Mouse (Mus musculus): ENCODE measurements around the gene Tubg1. TPM values are rescaled to one million over a fixed set of nuclear protein-coding genes. Genes with fewer than 3 reads are reported as not detected.
"Not testable (repeated sequence)": the region's sequence is repeated elsewhere in the genome, so short reads cannot be mapped to it uniquely, and the experiment has no call there.

Gene Tubg1
- polyA plus RNA-seq, 1 experiment from 2014 or later, result 145 TPM

DNA sequence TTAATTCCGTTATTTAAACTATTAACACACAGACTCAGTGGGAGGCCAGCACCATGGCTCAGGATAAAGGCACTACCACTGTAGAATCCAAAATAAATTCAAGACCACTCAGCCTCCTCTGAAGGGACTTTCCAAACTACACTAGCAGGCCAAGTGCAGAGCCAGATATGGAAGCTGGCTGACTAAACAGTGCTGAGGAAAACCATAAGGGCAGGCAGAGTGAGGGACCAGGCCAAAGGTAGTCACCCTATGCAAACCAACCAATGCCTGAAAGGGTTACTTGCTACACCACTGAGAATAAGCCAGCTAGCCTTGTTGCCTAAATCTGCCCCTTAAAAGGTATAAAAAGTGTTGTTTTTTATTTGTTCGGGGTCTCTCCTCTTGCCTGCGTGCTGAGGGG lies 7.6 kb upstream of the Tubg1 start:
- Histone ChIP-seq H3K4me1 (0 out of 2 replicates have a peak, but pooled peaks cover 2% of the 10 kb centered on the region), H3K4me3 (no peak overlapping the region), H3K27me3 (ENCODE audit: low read depth, poor library complexity, severe bottlenecking) (no peaks in the 10 kb centered on the region), H3K36me3 (peaks cover 53% of the 10 kb centered on the region), H3K9me3 (replicated peaks) (no peaks in the 10 kb centered on the region), H3K27ac (no peak overlapping the region)
- WGBS, result 93% methylated on average over 3 of the region's 3 CpGs
- no peak for DNase-seq (ENCODE audit: low spot score)

DNA sequence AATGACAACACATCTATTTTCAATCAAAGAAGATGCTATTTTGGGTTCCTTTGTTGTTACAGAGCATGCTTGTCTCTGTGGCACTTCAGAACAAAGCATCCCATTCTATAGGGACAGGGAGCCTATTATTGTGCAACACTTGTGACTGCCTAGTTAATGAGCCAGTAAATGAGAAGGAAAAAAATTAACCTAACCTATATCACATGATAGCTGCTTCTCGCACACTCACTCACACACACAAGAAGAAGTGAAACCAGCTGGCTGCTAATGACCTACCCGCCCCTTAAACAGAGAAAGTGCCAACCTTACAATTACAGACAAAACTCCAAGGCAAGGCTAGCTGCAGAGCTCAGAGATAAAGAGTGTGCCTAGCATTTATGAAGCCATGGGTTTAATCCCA lies 4.2 kb upstream of the Tubg1 start:
- Histone ChIP-seq H3K27ac (no peak overlapping the region), H3K36me3 (peaks cover 48% of the 10 kb centered on the region), H3K27me3 (ENCODE audit: low read depth, poor library complexity, severe bottlenecking) (no peaks in the 10 kb centered on the region), H3K4me3 (no peak overlapping the region), H3K9me3 (replicated peaks) (no peaks in the 10 kb centered on the region), H3K4me1 (peaks cover 21% of the 10 kb centered on the region)
- DNase-seq (ENCODE audit: low spot score), result no peak
- 85% methylated on average over 2 of the region's 2 CpGs for WGBS

DNA sequence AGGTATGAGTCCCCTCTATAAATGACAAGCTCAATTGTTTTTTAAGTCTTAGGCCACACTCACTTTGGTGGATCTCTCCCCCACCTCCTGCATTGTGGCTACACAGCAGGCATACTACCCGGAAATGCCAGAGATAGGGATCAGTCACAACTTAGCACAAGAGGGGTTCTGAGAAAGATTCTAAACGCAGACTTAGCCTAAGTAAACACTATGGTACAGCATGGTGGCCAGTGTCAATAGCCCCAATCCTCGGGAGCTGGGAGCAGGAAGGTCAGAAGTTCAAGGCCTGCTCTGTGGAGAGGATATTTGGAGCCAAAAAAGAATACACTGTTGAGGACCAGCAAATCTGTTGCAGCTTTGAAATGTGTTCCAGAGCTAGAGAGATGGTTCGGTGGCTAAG lies 1.6 kb upstream of the Tubg1 start:
- no peak for DNase-seq (ENCODE audit: low spot score)
- 57% methylated on average over 4 of the region's 4 CpGs for WGBS
- H3K4me1 ChIP-seq, result peaks cover 31% of the 10 kb centered on the region
- H3K27ac ChIP-seq, result no peak overlapping the region
- peak overlapping the region; percentile 96 for H3K4me3 ChIP-seq
- H3K36me3 ChIP-seq, result peaks cover 59% of the 10 kb centered on the region
- no peaks in the 10 kb centered on the region for H3K27me3 ChIP-seq (ENCODE audit: low read depth, poor library complexity, severe bottlenecking)
- H3K9me3 ChIP-seq (replicated peaks), result no peaks in the 10 kb centered on the region

DNA sequence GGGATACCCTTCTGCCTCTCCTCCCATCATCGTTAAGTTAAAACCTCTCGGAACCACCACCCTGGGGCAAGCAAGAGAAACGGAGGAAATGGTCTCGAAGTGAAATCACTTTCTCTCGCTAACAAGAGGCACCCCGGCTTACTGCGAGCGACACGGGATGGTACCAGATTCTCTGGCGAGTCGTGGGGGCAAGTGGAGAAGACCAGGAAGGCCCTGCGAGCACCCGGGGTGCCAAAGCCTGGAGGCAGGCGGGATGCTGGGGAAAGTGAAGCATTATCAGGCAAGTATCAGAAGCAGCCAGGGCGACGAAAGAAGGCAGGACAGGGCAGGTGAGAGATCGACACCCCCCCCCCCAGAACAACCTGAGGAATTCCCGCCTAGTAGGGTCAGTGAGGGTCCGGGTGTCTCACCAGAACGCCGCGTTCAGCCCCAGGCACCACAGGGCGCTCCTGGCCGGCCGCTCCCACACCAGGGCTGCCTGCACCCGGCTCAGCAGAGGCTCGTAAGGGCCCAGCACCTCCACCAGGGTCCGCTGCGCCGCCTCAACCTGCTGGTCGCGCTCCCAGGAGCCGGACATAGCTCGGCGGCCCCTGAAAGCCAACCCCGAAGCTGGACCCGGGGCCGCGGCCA lies 492 bp upstream of the Tubg1 start:
- Histone ChIP-seq H3K27ac (peak overlapping the region; percentile 89), H3K9me3 (replicated peaks) (no peaks in the 10 kb centered on the region), H3K4me1 (peaks cover 31% of the 10 kb centered on the region), H3K36me3 (peaks cover 58% of the 10 kb centered on the region), H3K27me3 (ENCODE audit: low read depth, poor library complexity, severe bottlenecking) (no peaks in the 10 kb centered on the region), H3K4me3 (peak overlapping the region; percentile 96)
- under 1% methylated on average over 39 of the region's 39 CpGs for whole genome bisulfite sequencing
- DNase-seq (ENCODE audit: low spot score), result no peak

DNA sequence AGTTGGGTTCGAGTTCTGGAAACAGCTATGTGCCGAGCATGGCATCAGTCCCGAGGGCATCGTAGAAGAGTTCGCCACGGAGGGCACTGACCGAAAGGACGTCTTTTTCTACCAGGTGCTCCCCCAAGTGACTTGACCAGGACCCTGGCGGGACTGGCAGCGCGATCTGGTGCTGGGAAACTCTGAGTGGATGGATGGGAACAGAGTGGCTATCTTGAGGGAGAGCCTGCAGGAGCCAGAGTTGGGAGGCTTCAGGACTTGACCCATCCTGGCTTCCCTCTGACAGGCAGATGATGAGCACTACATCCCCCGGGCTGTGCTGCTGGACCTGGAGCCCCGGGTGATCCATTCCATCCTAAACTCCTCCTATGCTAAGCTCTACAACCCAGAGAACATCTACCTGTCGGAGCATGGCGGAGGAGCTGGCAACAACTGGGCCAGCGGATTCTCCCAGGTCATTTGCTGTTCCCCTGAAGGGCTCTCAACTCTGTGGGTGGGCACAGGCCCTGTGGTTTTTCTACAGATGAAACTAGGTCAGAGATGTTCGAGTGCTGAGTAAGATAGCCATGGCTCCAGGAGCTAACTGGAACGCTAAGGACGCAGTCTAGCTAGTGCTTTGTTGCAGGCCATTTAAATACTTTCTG lies 929 bp downstream of the Tubg1 start:
- DNase-seq (ENCODE audit: low spot score), result no peak
- peaks cover 31% of the 10 kb centered on the region for H3K4me1 ChIP-seq
- 26% methylated on average over 19 of the region's 19 CpGs for WGBS
- peaks cover 60% of the 10 kb centered on the region for H3K36me3 ChIP-seq
- H3K27ac ChIP-seq, result peak overlapping the region; percentile 89
- no peaks in the 10 kb centered on the region for H3K27me3 ChIP-seq (ENCODE audit: low read depth, poor library complexity, severe bottlenecking)
- peak overlapping the region; percentile 96 for H3K4me3 ChIP-seq
- no peaks in the 10 kb centered on the region for H3K9me3 ChIP-seq (replicated peaks)

DNA sequence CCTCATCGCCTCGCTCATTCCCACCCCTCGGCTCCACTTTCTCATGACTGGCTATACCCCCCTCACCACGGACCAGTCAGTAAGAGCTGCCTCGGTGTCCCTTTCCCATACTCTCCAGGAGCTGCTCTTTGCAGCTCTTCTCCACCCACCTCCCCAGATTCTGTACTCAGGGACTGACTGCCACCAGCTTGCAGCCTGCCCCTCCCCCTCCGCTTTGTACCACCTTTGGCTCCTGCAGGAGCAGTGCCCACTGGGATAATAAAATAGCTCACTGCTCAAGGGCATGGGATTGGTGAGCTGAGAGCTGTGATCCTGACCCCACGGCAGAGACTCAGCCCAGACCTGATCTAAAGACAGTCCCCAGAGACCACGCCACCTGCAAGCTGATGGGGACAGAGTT lies 4.8 kb downstream of the Tubg1 start:
- H3K27ac ChIP-seq; H3K4me3 ChIP-seq; DNase-seq (ENCODE audit: low spot score); H3K27me3 ChIP-seq (ENCODE audit: low read depth, poor library complexity, severe bottlenecking); H3K9me3 ChIP-seq (replicated peaks): not testable (repeated sequence)
- peaks cover 15% of the 10 kb centered on the region for H3K4me1 ChIP-seq
- 97% methylated on average over 8 of the region's 8 CpGs for WGBS
- H3K36me3 ChIP-seq, result peaks cover 62% of the 10 kb centered on the region

DNA sequence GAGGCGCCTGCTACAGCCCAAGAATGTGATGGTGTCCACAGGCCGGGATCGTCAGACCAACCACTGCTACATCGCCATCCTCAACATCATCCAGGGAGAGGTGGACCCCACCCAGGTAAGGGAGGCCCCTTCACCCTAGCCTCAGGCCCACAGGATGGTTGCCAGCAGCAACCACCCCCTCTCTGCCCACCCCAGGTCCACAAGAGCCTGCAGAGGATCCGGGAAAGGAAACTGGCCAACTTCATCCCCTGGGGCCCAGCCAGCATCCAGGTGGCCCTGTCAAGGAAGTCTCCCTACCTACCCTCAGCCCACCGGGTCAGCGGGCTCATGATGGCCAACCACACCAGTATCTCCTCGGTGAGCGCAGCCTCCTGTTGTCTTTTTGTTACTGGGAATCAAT lies 5.3 kb downstream of the Tubg1 start:
- WGBS, result 94% methylated on average over 9 of the region's 9 CpGs
- peaks cover 14% of the 10 kb centered on the region for H3K4me1 ChIP-seq
- not testable (repeated sequence) for H3K4me3 ChIP-seq; H3K27me3 ChIP-seq (ENCODE audit: low read depth, poor library complexity, severe bottlenecking); DNase-seq (ENCODE audit: low spot score); H3K27ac ChIP-seq; H3K9me3 ChIP-seq (replicated peaks)
- peaks cover 62% of the 10 kb centered on the region for H3K36me3 ChIP-seq

DNA sequence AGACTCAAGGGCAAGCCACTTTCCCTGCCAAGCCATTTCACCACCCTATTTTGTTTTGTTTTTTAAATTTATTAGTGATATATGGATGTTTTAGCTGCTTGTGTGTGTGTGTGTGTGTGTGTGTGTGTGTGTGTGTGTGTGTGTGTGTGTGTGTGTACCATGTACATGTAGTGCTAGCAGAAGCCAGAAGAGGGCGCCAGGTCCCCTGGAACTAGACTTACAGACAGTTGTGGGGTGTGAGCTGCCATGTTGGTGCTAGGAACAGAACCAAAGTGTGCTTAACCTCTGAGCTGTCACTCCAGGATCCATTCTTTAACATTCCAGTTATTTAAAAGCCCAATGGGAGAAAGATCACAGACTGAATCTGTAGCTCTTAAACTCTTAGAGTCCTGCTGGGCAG lies 7.3 kb downstream of the Tubg1 start:
- DNase-seq (ENCODE audit: low spot score), result no peak
- Histone ChIP-seq H3K4me1 (peaks cover 7% of the 10 kb centered on the region; the same call in 1 of the 2 replicates), H3K27me3 (ENCODE audit: low read depth, poor library complexity, severe bottlenecking) (0 out of 2 replicates have a peak, but pooled peaks cover 3% of the 10 kb centered on the region), H3K4me3 (no peak overlapping the region), H3K27ac (no peak overlapping the region), H3K9me3 (replicated peaks) (no peaks in the 10 kb centered on the region; the same call in 1 of the 2 replicates), H3K36me3 (peaks cover 54% of the 10 kb centered on the region)
- 94% methylated on average over 1 of the region's 1 CpGs for WGBS

DNA sequence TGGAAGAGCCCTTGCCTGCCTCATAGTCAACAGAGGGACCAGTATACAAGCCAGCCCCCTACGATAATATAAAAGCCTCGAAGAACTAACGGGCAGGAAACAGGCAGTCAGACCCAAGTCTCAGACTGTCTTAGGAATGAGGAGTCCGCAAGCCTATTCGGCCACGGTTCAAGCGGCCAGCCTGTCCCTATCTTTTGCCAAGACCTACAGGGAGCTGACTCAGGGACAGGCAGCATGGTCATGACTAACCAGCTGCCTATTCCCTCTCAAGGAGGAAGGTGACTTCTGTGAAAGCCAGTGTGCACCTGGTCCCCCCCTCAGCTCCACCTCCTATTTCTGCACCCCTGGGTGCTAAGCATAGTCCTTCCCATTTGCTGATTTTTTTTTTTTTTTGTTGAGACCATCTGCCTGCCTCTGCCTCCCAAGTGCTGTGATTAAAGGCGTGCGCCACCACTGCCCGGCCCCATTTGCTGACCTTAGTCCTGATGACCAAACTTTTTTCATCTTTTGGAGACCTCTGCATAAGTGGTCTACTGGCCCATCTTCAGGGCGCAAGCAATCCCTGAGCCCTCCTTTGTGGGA lies 9.3 kb downstream of the Tubg1 start:
- Histone ChIP-seq H3K27me3 (ENCODE audit: low read depth, poor library complexity, severe bottlenecking) (0 out of 2 replicates have a peak, but pooled peaks cover 3% of the 10 kb centered on the region), H3K9me3 (replicated peaks) (no peaks in the 10 kb centered on the region; the same call in 1 of the 2 replicates), H3K36me3 (peaks cover 33% of the 10 kb centered on the region), H3K4me1 (peaks cover 7% of the 10 kb centered on the region; the same call in 1 of the 2 replicates), H3K27ac (no peak overlapping the region), H3K4me3 (no peak overlapping the region)
- WGBS, result 86% methylated on average over 11 of the region's 11 CpGs
- DNase-seq (ENCODE audit: low spot score), result no peak

DNA sequence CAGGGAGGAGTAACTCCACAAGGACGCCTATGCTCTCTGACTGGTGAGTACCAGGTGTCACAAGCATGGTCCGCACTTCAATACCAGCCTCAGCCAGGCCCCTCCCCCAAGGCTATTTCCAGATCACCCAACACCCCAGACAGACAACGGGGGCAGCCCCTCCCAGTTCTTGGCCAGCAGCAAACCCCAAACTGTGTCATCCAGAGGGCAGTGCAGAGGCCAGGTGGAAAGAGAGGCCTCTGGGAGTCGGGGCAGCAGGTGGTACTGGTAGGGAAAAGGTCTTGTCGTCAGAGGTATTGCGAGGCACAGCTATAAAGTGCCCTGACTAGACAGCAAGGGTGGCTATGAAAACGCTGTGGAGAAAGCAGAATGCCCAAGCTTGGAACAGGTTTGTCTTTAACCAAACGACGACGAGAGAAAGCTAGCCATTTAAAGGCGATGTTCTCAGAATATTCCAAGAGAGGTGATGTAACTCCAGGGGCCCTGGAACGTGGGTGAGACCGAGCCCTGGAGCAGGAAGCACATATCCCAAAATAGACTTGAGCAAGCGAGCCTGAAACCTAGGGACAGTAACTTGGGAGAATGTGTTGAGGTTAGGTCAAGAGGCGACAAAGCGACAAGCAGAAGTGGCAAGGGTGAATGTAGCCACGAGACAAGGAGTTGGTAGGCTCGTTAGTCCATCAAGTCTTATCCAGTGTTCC lies 10.5 kb downstream of the Tubg1 start:
- no peak for DNase-seq (ENCODE audit: low spot score)
- H3K27ac ChIP-seq, result no peak overlapping the region
- H3K9me3 ChIP-seq (replicated peaks), result no peaks in the 10 kb centered on the region; the same call in 1 of the 2 replicates
- peaks cover 7% of the 10 kb centered on the region; the same call in 1 of the 2 replicates for H3K4me1 ChIP-seq
- no peak overlapping the region for H3K4me3 ChIP-seq
- peaks cover 23% of the 10 kb centered on the region for H3K36me3 ChIP-seq
- 0 out of 2 replicates have a peak, but pooled peaks cover 3% of the 10 kb centered on the region for H3K27me3 ChIP-seq (ENCODE audit: low read depth, poor library complexity, severe bottlenecking)
- WGBS, result 47% methylated on average over 18 of the region's 18 CpGs

DNA sequence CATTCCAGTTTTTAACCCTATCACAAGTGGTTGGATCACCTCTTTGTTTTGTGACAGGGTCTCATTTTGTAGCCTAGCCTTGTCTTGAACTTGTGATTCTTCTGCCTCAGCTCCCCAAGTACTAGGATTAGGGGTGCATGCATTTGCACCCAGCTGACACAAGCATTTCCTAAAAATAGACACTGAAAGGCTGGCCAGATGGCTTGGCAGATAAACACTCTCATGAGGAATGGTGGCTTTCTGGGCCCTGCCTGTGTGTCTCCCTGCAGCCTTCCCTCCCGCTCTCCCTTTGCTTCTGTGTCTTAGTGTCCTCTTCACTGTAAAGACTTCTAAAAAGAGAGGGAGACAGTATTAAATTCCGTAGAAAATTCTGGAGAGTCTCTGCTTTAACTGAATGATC lies 11.4 kb downstream of the Tubg1 start:
- Histone ChIP-seq H3K4me1 (peaks cover 7% of the 10 kb centered on the region; the same call in 1 of the 2 replicates), H3K36me3 (peaks cover 14% of the 10 kb centered on the region), H3K27ac (no peak overlapping the region), H3K4me3 (no peak overlapping the region), H3K27me3 (ENCODE audit: low read depth, poor library complexity, severe bottlenecking) (0 out of 2 replicates have a peak, but pooled peaks cover 3% of the 10 kb centered on the region), H3K9me3 (replicated peaks) (no peaks in the 10 kb centered on the region; the same call in 1 of the 2 replicates)
- DNase-seq (ENCODE audit: low spot score), result no peak
- 92% methylated on average over 2 of the region's 2 CpGs for WGBS

DNA sequence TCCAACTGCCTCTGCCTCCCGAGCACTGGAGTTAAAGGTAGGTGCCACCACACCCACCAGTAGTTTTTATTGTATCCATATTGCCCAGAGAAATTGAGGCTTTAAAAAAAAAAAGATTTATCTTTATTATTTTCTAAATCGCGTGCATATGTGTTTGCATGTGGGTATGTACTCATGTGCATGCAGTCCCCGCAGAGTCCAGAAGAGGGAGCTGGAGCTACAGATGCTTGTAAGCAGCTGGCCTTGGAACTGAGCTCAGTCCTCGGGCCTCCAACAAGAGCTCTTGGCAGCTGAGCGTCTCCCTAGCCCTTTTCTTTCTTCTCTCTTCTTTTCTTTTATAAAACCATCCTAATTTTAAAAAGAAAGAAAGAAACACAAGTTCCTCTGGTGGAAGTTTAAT lies 12.0 kb downstream of the Tubg1 start:
- H3K9me3 ChIP-seq (replicated peaks), result no peaks in the 10 kb centered on the region
- DNase-seq (ENCODE audit: low spot score), result no peak
- peaks cover 7% of the 10 kb centered on the region; the same call in 1 of the 2 replicates for H3K4me1 ChIP-seq
- no peak overlapping the region for H3K27ac ChIP-seq
- no peak overlapping the region for H3K4me3 ChIP-seq
- H3K36me3 ChIP-seq, result peaks cover 8% of the 10 kb centered on the region
- 0 out of 2 replicates have a peak, but pooled peaks cover 3% of the 10 kb centered on the region for H3K27me3 ChIP-seq (ENCODE audit: low read depth, poor library complexity, severe bottlenecking)
- 92% methylated on average over 6 of the region's 6 CpGs for WGBS
